Mouse (Mus musculus): Measurements from ENCODE around the gene Chrnb1. TPM values are rescaled to one million over a fixed set of nuclear protein-coding genes. Genes with fewer than 3 reads are reported as not detected.

Gene Chrnb1
- polyA plus RNA-seq, 1 experiment from 2014 or later = 1.2 TPM

- Histone ChIP-seq H3K4me2 (replicated peaks; ENCODE audit: low read depth, low read length) (peak overlapping the region; percentile 92), H3K9me3 (ENCODE audit: control insufficient read depth, low read length) (no peaks in the 10 kb centered on the region), H3K36me3 (ENCODE audit: control insufficient read depth, insufficient read depth, low read length) (peaks cover 4% of the 10 kb centered on the region; the same call in 1 of the 2 replicates), H3K4me1 (replicated peaks; ENCODE audit: control insufficient read depth, insufficient read depth, low read length) (peaks cover 17% of the 10 kb centered on the region), H3K27ac (ENCODE audit: low read depth, low read length) (peak overlapping the region; percentile 47), H3K9ac (ENCODE audit: low read depth, low read length) (peak overlapping the region; percentile 90), H3K27me3 (ENCODE audit: control insufficient read depth, insufficient read depth, low read length) (peaks cover 2% of the 10 kb centered on the region; the same call in 1 of the 2 replicates), H3K4me3 (ENCODE audit: low read depth, low read length) (peak overlapping the region; percentile 85)
- 8% methylated on average over 38 of the region's 48 CpGs for WGBS
- DNase-seq (ENCODE audit: low spot score) (peak; percentile 57), ATAC-seq (ENCODE audit: low FRiP score) (no peak)
These were observed 38.3 kb upstream of the Chrnb1 start for GRCm38 (mm10) chr11:69834001-69834549.

GRCm38 (mm10) chr11:69833554-69833953 is 37.8 kb upstream of the Chrnb1 start:
- no peak overlapping the region for H3K27ac ChIP-seq (ENCODE audit: low read depth, low read length)
- no peaks in the 10 kb centered on the region for H3K9me3 ChIP-seq (ENCODE audit: control insufficient read depth, low read length)
- ATAC-seq (ENCODE audit: low FRiP score) (no peak), DNase-seq (ENCODE audit: low spot score) (no peak)
- H3K27me3 ChIP-seq (ENCODE audit: control insufficient read depth, insufficient read depth, low read length) = peaks cover 2% of the 10 kb centered on the region; the same call in 1 of the 2 replicates
- peaks cover 14% of the 10 kb centered on the region for H3K4me1 ChIP-seq (replicated peaks; ENCODE audit: control insufficient read depth, insufficient read depth, low read length)
- peak overlapping the region; percentile 85; the same call in 1 of the 2 replicates for H3K4me3 ChIP-seq (ENCODE audit: low read depth, low read length)
- WGBS = 55% methylated on average over 8 of the region's 8 CpGs
- H3K4me2 ChIP-seq (replicated peaks; ENCODE audit: low read depth, low read length) = peak overlapping the region; percentile 92
- H3K9ac ChIP-seq (ENCODE audit: low read depth, low read length) = peak overlapping the region; percentile 90
- peaks cover 4% of the 10 kb centered on the region; the same call in 1 of the 2 replicates for H3K36me3 ChIP-seq (ENCODE audit: control insufficient read depth, insufficient read depth, low read length)

- WGBS = 70% methylated on average over 5 of the region's 5 CpGs
- Histone ChIP-seq H3K9me3 (ENCODE audit: control insufficient read depth, low read length) (no peaks in the 10 kb centered on the region), H3K27me3 (ENCODE audit: control insufficient read depth, insufficient read depth, low read length) (peaks cover under 1% of the 10 kb centered on the region; the same call in 1 of the 2 replicates), H3K4me2 (replicated peaks; ENCODE audit: low read depth, low read length) (no peak overlapping the region), H3K4me1 (replicated peaks; ENCODE audit: control insufficient read depth, insufficient read depth, low read length) (peaks cover 3% of the 10 kb centered on the region; the same call in 1 of the 2 replicates), H3K27ac (ENCODE audit: low read depth, low read length) (no peak overlapping the region), H3K4me3 (ENCODE audit: low read depth, low read length) (no peak overlapping the region), H3K9ac (ENCODE audit: low read depth, low read length) (no peak overlapping the region), H3K36me3 (ENCODE audit: control insufficient read depth, insufficient read depth, low read length) (peaks cover 15% of the 10 kb centered on the region)
- DNase-seq (ENCODE audit: low spot score) (no peak), ATAC-seq (ENCODE audit: low FRiP score) (no peak)
These were observed 33.1 kb upstream of the Chrnb1 start for GRCm38 (mm10) chr11:69828832-69829231.

GRCm38 (mm10) chr11:69823456-69823855 is 27.7 kb upstream of the Chrnb1 start:
- DNase-seq (ENCODE audit: low spot score) (no peak), ATAC-seq (ENCODE audit: low FRiP score) (no peak)
- Histone ChIP-seq H3K9me3 (ENCODE audit: control insufficient read depth, low read length) (no peaks in the 10 kb centered on the region), H3K4me3 (ENCODE audit: low read depth, low read length) (no peak overlapping the region), H3K4me2 (replicated peaks; ENCODE audit: low read depth, low read length) (no peak overlapping the region), H3K27me3 (ENCODE audit: control insufficient read depth, insufficient read depth, low read length) (no peaks in the 10 kb centered on the region), H3K9ac (ENCODE audit: low read depth, low read length) (no peak overlapping the region), H3K4me1 (replicated peaks; ENCODE audit: control insufficient read depth, insufficient read depth, low read length) (no peaks in the 10 kb centered on the region; the same call in 1 of the 2 replicates), H3K27ac (ENCODE audit: low read depth, low read length) (no peak overlapping the region), H3K36me3 (ENCODE audit: control insufficient read depth, insufficient read depth, low read length) (peaks cover 12% of the 10 kb centered on the region)
- 72% methylated on average over 2 of the region's 2 CpGs for WGBS

- Histone ChIP-seq H3K9ac (ENCODE audit: low read depth, low read length) (no peak within 1 kb of the TSS), H3K36me3 (ENCODE audit: control insufficient read depth, insufficient read depth, low read length) (peaks cover 9% of the 10 kb centered on the region), H3K9me3 (ENCODE audit: control insufficient read depth, low read length) (no peaks in the 10 kb centered on the region), H3K27me3 (ENCODE audit: control insufficient read depth, insufficient read depth, low read length) (no peaks in the 10 kb centered on the region), H3K4me3 (ENCODE audit: low read depth, low read length) (no peak within 1 kb of the TSS), H3K4me1 (replicated peaks; ENCODE audit: control insufficient read depth, insufficient read depth, low read length) (no peaks in the 10 kb centered on the region; the same call in 1 of the 2 replicates), H3K4me2 (replicated peaks; ENCODE audit: low read depth, low read length) (no peak within 1 kb of the TSS), H3K27ac (ENCODE audit: low read depth, low read length) (no peak within 1 kb of the TSS)
- 76% methylated on average over 3 of the region's 3 CpGs for WGBS
- no peak for ATAC-seq (ENCODE audit: low FRiP score)
- no peak for DNase-seq (ENCODE audit: low spot score)
These were observed 26.3 kb upstream of the Chrnb1 start, which contains the start of gene Spem1 for GRCm38 (mm10) chr11:69822080-69822479. Gene Spem1 (minus strand): TSS chr11:69822180.

GRCm38 (mm10) chr11:69818871-69819270 is 23.1 kb upstream of the Chrnb1 start:
- H3K4me2 ChIP-seq (replicated peaks; ENCODE audit: low read depth, low read length) = no peak overlapping the region
- H3K9ac ChIP-seq (ENCODE audit: low read depth, low read length) = no peak overlapping the region
- H3K27me3 ChIP-seq (ENCODE audit: control insufficient read depth, insufficient read depth, low read length) = no peaks in the 10 kb centered on the region
- H3K27ac ChIP-seq (ENCODE audit: low read depth, low read length) = no peak overlapping the region
- no peaks in the 10 kb centered on the region for H3K36me3 ChIP-seq (ENCODE audit: control insufficient read depth, insufficient read depth, low read length)
- WGBS = 93% methylated on average over 8 of the region's 8 CpGs
- ATAC-seq (ENCODE audit: low FRiP score) (no peak), DNase-seq (ENCODE audit: low spot score) (no peak)
- no peaks in the 10 kb centered on the region; the same call in 1 of the 2 replicates for H3K4me1 ChIP-seq (replicated peaks; ENCODE audit: control insufficient read depth, insufficient read depth, low read length)
- no peak overlapping the region for H3K4me3 ChIP-seq (ENCODE audit: low read depth, low read length)
- H3K9me3 ChIP-seq (ENCODE audit: control insufficient read depth, low read length) = no peaks in the 10 kb centered on the region

- Histone ChIP-seq H3K4me1 (replicated peaks; ENCODE audit: control insufficient read depth, insufficient read depth, low read length) (no peaks in the 10 kb centered on the region; the same call in 1 of the 2 replicates), H3K9me3 (ENCODE audit: control insufficient read depth, low read length) (no peaks in the 10 kb centered on the region)
- WGBS = 82% methylated on average over 2 of the region's 2 CpGs
These were observed 22.6 kb upstream of the Chrnb1 start, which contains the start of gene Spem2 for GRCm38 (mm10) chr11:69818365-69818764. Gene Spem2 (minus strand): TSS chr11:69818465.

GRCm38 (mm10) chr11:69816520-69816919 is 20.8 kb upstream of the Chrnb1 start:
- Histone ChIP-seq H3K27ac (ENCODE audit: low read depth, low read length) (no peak overlapping the region), H3K4me2 (replicated peaks; ENCODE audit: low read depth, low read length) (no peak overlapping the region), H3K36me3 (ENCODE audit: control insufficient read depth, insufficient read depth, low read length) (no peaks in the 10 kb centered on the region), H3K4me3 (ENCODE audit: low read depth, low read length) (no peak overlapping the region), H3K9ac (ENCODE audit: low read depth, low read length) (no peak overlapping the region), H3K27me3 (ENCODE audit: control insufficient read depth, insufficient read depth, low read length) (no peaks in the 10 kb centered on the region), H3K9me3 (ENCODE audit: control insufficient read depth, low read length) (no peaks in the 10 kb centered on the region), H3K4me1 (replicated peaks; ENCODE audit: control insufficient read depth, insufficient read depth, low read length) (no peaks in the 10 kb centered on the region)
- no peak for DNase-seq (ENCODE audit: low spot score)
- no peak for ATAC-seq (ENCODE audit: low FRiP score)
- 96% methylated on average over 12 of the region's 12 CpGs for WGBS

More at GRCm38 (mm10) chr11:69818365-69818764, 22.6 kb upstream of the Chrnb1 start, which contains the start of gene Spem2:
- no peaks in the 10 kb centered on the region for H3K36me3 ChIP-seq (ENCODE audit: control insufficient read depth, insufficient read depth, low read length)
- ATAC-seq (ENCODE audit: low FRiP score) (no peak), DNase-seq (ENCODE audit: low spot score) (no peak)
- no peaks in the 10 kb centered on the region for H3K27me3 ChIP-seq (ENCODE audit: control insufficient read depth, insufficient read depth, low read length)
- no peak within 1 kb of the TSS for H3K9ac ChIP-seq (ENCODE audit: low read depth, low read length)
- no peak within 1 kb of the TSS for H3K4me2 ChIP-seq (replicated peaks; ENCODE audit: low read depth, low read length)
- H3K27ac ChIP-seq (ENCODE audit: low read depth, low read length) = no peak within 1 kb of the TSS
- no peak within 1 kb of the TSS for H3K4me3 ChIP-seq (ENCODE audit: low read depth, low read length)

GRCm38 (mm10) chr11:69815155-69815554 is 19.4 kb upstream of the Chrnb1 start, which contains the start of gene Gm39566:
Gene Gm39566 (minus strand): TSS chr11:69815298.
- Histone ChIP-seq H3K9me3 (ENCODE audit: control insufficient read depth, low read length) (no peaks in the 10 kb centered on the region), H3K36me3 (ENCODE audit: control insufficient read depth, insufficient read depth, low read length) (no peaks in the 10 kb centered on the region), H3K27me3 (ENCODE audit: control insufficient read depth, insufficient read depth, low read length) (no peaks in the 10 kb centered on the region), H3K4me1 (replicated peaks; ENCODE audit: control insufficient read depth, insufficient read depth, low read length) (no peaks in the 10 kb centered on the region), H3K9ac (ENCODE audit: low read depth, low read length) (no peak within 1 kb of the TSS), H3K4me3 (ENCODE audit: low read depth, low read length) (no peak within 1 kb of the TSS), H3K27ac (ENCODE audit: low read depth, low read length) (no peak within 1 kb of the TSS), H3K4me2 (replicated peaks; ENCODE audit: low read depth, low read length) (no peak within 1 kb of the TSS)
- no peak for DNase-seq (ENCODE audit: low spot score)
- WGBS = 69% methylated on average over 10 of the region's 10 CpGs
- ATAC-seq (ENCODE audit: low FRiP score) = no peak

All from hindbrain, embryonic 11.5 days (tissue).